Mouse (Mus musculus): ENCODE results near the gene Ppp1cb.
"Not testable (repeated sequence)": the region's sequence is repeated elsewhere in the genome, so short reads cannot be mapped to it uniquely, and the experiment has no call there.

The Ppp1cb gene

DNA sequence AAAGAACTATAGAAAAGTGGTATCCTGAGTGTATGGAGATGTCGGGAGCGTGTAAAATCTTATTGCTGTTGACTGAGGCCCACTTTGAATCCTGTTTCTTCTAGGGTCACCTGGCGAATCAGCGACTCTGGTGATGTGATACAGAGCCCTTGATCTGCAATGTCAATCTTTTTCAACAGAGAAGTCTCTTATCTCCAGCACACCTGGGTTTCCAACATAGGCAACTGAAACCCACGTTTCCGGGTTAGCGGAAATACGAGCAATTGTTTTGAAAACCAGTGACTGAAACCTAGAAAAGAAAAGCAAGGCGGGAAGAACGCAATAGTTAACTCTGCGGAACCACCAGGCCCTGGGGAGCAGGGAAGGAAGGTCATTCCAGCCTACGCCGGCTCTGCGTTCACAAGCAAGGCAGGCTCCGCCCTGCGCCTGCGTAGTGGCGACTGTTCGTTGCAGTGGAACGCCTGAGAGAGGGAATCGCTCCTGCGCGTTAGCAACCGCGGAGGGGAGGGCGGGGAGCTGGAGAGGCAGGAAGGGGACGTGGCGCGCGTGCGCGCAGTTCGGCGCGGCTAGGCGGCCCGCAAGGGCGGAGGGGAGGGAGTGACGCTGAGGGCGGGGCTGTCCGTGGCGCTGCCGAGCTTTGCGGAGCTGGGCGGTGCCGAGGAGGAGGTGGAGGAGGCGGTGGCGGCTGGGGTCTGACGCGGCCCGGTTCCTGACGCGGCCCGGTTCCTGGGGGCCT is at the start of gene Ppp1cb:
Ppp1cb (plus strand) TSS at position 436 of the 736 bp plus-strand sequence.
- peak; percentile 100 for DNase-seq (ENCODE audit: low read depth, low spot score)

DNA sequence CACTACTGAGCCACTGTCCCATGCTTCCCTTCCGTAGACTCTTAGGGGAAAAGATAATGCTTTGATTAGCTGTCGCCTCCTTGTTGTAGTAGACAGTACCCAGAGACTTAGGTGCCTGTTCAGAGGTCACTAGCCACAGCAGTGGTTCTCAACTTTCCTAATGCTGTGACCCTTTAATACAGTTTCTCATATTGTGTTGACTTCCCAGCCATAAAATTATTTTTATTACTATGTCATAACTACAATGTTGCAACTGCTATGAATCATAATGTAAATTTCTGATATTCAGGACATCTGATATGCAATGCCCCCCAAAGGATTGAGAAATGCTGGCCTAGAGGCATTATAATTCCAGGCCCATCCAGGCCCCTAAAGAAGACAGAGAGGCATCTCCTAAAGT is 48.9 kb upstream of the Ppp1cb start:
- no peak for DNase-seq (ENCODE audit: low read depth, low spot score)

DNA sequence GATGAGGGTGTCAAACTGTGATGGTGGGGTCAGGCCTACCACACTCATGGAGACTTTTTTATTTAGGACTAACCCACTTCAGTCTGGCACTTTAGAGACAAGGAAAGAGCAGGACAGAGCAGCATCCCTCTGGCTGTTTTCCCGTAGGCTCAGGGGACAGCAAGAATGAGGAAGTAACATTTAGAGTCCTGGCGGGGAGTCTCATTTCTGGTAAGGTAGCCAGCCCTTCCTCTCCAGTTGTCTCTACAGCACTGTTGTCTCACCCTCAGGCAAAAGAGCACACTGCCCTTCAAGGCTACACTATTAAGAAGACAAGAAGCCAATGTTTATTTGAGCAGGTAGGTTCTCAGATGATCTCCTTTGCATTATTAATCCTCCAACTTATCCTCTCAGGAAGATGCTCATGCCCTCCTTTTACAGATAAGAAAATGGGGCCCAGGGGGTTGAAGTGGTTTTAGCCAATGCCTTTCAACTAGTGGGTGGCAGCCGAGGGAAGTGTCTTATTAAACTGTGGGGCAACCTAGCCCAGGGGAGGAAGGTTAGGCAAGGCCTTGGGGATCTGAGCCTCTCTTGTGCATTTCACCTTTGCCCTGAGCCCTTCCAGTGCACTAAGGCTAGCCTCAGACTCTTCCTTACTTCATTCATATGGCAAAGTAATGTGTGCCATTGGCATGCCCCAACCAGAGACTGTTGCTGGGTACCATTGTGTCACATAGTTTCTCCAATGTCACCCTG is 47.5 kb upstream of the Ppp1cb start:
- peak; percentile 44 for DNase-seq (ENCODE audit: low read depth, low spot score)

DNA sequence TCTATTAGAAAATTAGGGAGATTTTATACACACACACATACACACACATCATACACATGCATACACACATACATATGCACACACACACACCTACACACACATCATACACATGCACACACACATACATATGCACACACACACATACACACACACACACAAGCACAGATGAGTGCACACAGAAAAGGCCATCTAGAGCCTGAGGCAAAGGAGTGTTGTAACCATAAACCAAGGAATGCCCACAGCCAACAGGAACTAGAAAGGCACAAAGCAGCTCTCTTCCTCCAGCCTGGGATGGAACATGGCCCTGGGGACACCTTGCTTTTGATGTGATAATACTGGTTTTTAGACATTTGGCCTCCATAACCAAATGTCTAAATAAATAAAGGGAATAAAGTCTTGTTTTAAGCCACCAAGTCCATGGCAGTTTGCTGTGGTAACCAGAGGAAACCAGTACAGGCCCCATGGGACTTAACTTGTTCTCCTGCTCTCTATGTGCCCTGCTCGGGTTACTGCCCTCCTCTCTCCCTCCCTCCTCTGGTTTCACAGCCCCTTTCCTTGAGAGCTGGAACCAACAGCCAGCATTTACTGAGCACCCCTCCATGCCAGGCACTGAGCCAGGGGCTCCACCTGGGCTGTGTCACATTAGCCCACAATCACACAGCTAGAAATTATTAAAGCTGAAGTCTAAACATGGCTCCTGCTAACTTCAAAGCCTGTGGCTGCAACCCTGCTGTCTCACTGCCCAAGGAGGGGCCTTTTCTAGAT is 46.3 kb upstream of the Ppp1cb start:
- DNase-seq (ENCODE audit: low read depth, low spot score), result peak; percentile 18

DNA sequence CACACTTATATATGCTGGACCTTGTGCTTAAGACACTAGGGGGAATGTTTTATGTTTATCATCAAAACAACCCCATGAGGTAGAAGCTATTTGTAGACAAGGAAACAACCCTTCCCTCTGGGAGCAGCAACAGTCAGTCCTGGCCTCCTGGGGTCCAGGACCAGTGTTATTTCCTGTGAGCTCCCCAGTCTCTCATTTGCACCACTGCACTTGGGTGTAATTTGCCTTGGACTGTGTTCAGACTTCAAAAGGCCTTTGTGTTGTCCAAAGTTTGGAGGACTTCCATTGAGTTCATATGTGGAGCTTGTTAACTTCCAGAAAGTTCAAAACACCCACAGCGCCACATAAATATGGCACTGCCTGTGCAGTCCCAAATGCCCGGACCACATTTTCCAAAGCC is 45.6 kb upstream of the Ppp1cb start:
- DNase-seq (ENCODE audit: low read depth, low spot score), result no peak

DNA sequence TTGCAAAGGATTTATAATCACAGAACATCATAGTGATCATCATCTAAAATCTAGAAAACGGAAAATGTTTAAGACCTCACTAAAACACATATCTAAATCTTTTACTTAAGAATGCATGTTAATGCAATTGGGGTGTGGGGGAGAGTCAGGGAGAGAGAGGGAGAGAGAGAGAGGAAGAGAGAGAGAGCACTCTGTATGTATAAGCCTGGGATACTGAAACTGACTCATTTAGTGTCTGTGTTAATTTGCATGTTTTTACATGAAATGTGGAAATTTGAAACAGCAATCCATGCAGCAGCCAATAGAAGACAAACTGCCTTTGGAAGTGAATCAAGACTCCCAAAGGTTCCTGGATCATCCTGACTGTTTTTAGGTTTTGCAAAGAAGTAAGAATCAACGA is 45.1 kb upstream of the Ppp1cb start:
- no peak for DNase-seq (ENCODE audit: low read depth, low spot score)

DNA sequence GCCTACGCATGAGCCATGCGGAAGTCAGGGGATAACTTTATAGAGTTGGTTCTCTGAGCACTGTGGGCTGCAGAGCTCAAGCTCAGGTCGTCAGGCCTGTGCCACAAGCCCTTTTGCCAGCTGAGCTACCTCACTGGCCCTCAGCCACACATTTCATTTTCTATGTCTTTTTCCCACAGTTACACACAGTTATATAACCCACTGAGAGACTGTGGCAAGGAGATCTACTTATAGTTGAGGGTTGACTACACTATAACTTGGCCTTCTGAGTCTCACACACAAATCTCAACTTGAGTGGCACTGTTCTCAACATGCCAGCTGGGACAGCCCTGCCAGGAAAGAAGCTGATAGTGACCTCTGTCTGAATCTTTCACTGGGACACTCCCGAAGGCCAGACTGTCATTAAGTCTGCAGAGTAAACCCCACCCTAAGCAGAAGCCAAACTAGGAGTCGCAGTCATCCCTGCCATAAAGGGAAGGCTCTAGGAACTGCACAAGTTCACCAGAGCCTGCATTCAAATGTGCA is 44.1 kb upstream of the Ppp1cb start:
- no peak for DNase-seq (ENCODE audit: low read depth, low spot score)

DNA sequence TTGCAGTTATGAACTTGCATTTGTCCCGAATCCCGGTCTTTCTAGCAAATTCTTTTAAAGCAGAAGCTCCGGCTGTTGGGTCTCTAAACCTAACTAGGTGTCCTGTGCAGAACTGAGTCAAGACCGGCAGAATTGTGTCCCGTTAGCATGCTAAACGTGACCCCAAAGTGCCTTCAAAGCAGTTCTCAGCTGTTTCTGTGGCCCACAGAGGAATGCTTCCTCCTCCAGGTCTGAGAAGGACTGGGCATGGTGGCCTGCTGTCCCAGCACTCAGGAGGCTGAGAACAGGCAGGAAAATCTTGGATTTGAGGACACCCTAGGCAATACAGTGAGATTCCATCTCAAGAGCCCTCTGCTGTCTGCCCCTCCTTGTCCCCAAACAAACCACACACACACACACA is 43.1 kb upstream of the Ppp1cb start:
- no peak for DNase-seq (ENCODE audit: low read depth, low spot score)

DNA sequence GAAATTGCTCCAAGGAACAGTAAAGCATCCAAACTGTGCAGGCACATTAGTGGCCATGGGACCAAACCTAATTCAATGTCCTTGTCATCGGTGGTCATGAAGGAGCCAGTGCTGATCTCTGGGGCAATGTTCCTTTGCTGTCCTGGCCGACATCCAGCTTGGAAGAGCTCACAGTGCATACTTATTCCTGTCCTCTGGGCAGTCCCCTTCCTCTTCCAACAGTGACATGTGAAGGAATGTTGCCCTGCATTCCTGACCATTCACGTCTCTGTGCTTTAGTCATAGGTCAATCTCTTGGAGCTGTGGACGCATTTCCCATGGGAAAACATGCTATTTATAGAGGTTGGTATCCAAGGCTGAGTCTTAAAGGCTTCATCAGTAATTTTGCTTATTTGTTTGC is 41.8 kb upstream of the Ppp1cb start:
- DNase-seq (ENCODE audit: low read depth, low spot score), result no peak

DNA sequence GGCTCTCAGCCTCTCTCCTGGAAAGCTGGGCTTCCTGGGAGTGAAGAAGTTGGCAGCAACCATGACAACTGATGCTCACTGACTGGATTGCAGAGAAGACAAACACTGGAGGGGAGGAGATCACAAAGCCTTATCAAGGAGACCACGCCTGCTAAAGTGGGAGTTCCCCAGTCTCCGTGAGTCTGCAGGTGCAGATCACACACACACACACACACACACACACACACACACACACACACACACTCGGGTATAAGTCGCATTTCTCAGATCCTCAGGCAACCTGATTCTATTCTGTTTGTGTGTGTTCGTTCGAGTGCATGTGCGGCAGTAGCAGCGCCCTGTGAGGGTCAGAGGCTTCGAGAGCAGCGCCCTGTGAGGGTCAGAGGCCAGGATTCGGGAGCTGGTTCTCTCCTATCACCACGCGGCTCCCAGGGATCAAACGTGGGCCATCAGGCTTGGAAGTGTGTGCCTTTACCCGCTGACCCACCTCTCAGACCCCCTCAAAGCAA is 36.5 kb upstream of the Ppp1cb start:
- DNase-seq (ENCODE audit: low read depth, low spot score), result no peak

DNA sequence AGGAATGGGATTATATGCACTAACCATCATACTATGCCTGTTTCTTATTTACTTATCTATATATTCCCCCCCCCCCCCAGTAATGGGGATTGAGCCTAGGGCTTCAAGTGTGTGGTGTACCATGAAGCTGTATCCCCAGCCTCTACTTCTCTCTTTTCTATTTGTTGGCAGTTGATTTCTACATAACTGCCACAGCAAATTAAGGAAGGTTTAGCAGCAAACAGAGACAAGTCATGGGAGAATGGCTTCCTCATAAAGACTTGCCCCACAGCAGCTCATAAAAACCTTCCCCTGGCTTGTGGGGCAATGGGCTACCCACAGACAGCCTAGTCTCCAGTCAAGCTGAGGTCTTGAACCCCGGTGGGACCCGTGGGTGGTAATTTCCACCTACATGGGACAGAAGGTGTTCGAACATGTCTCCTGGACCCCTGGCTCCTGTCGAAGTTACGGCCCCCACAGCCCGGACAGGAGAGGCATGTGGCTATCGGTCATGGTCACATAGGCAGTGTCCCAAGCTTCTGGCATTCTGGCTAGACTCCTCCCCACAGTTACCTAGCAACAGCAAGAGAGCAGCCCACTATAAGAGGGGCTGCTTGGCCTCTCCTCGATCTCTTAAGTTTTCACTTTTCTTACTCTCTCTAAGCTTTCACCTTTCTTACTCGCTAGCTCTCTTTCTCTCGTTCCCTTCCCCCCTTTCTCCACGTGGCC is 35.1 kb upstream of the Ppp1cb start:
- DNase-seq (ENCODE audit: low read depth, low spot score), result no peak

DNA sequence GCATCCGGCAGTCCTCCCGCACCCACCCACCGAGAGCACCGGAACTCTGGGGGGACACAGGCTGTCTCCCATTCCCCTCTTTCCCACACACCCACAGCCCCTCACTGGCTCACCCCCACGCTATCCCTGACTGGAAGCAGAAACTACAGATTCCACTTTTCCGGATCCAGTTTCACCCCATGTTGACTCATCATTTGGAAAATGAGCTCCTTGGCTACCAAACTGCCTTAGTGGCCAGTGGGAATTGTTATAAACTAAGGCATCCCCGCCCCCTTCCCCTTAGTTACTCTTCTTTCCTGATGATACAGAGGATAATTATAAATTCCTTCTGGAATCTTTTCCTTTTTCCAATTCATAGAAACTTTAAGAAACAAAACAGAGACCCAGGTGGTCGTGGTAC is 34.2 kb upstream of the Ppp1cb start:
- DNase-seq (ENCODE audit: low read depth, low spot score), result no peak

DNA sequence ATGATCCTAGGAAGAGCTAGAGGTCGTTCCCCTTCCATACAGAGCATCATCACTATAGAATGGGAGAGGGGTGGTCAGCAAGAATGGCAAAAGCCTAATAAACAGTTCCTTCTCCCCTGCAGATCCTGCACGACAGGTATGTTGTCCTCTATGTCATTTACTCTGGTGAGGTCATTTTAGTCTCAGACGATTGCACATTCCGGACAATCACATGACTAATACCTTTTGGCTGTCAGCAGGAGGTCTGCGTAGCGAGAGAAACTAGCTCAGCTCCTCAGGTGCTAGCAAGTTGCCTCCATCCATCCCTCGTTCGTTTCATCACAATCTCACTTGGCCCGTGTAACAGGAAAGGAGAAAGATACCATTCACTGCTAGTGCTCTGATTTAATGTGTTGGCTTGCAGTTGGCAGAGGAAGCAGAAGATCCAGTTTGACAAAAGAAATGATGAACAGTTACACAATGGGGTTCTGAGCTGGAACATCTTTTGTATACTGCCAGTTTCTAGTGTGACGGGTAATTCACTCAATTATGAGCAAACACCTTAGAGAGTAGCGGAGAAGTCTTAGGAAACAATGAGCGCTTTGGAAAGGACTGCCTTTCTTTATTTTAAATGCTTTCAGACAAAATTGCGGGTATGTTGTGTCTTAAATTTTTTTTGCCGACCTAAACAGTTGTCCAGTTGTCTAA is 33.0 kb upstream of the Ppp1cb start:
- no peak for DNase-seq (ENCODE audit: low read depth, low spot score)

DNA sequence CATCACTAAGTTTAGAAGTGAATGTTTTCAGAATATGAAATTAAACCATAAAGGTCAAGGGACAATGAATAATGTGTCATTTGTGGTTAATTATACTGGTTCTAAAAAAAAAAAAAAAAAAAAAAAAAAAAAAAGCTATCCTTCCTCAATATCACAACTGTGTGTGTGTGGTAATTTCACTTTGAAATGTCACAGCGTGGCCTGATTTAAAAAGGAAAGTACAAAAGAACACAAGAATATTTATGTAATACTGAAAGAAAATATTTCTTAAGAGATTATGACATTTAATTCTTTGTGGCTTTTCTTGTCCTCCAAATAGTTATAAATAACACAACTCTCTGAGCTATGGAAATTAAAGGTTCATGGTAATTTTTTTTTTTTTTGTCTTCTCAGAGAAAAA is 28.2 kb upstream of the Ppp1cb start:
- DNase-seq (ENCODE audit: low read depth, low spot score), result no peak

DNA sequence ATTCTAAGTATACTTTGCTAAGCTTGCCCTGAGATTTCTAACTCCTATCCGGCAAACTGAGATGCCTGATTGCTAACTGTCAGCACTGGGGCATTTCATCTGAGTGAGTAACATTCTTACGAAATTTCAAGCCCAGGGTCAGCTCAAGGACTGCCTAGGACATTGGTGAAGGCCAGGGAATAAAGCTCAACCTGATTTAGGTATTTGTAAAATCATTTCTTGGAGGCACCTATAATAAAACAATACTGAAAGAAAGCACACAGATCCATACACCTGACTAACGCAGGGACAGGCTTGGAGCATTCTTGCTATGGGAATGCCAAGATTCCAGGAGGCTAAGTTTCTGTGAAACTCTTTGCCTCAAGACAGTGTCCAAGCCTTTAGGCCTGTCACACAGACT is 24.3 kb upstream of the Ppp1cb start:
- not testable (repeated sequence) for DNase-seq (ENCODE audit: low read depth, low spot score)

DNA sequence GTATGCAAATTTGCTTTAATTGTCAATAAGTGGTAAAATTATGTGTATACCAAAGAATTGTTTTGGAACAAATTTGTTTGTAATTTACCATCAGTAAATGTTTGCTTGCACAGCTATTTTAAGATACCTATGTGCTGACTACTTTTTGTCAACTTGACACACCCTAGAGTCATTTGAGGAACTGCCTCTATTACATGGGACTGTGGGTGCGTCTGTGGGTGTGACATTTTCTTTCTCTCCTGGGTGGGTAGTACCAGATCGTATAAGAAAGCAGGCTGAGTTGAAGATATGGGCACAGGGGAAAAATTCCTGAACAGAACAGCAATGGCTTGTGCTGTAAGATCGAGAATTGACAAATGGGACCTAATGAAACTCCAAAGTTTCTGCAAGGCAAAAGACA is 23.0 kb upstream of the Ppp1cb start:
- no peak for DNase-seq (ENCODE audit: low read depth, low spot score)

DNA sequence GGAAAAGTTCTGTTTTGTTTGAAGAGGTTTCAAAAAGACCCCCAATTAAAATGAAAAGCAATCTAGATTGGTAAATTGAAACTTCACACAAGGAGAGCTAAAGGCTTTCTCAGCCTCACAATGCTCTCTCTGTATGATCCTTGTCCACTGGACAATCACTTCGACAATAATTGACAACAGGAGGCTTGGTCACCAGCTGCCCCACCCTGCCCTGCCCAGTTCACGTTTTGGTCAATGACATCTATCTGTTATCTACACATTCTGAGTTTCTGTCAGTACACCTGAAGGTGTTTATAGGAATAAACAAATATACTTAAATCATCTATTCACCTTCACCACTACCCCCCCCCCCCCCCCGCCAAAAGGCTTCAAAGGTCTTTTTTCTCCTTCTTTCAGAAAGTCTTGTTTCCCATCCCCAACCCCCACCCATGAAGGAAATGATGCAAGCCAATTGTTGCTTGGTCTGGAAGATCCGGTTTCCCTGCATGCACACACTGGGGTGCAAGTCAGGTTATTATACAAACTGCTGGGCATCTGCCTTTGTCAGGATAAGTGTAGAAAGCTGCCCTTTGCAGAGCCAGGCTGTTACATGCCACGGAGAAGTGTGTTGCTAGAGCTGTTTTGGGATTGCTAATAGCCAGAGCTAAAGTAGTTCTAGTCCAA is 20.6 kb upstream of the Ppp1cb start:
- DNase-seq (ENCODE audit: low read depth, low spot score), result no peak

DNA sequence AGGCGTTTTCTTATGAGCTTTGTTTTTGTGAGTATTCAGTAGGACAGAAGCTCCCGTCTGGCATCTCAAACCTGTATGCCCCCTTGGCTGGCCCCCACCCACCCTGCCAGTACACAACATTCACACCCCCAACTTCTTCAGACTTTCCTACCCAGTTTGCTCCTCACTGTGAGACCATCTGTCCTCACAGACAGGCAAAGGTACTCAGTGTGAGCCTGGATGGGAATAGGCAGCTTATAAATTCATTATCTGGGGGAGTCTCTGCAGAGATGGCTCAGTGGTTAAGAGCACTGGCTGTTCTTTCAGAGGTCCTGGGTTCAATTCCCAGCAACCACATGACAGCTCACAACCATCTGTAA is 20.1 kb upstream of the Ppp1cb start:
- DNase-seq (ENCODE audit: low read depth, low spot score), result no peak

DNA sequence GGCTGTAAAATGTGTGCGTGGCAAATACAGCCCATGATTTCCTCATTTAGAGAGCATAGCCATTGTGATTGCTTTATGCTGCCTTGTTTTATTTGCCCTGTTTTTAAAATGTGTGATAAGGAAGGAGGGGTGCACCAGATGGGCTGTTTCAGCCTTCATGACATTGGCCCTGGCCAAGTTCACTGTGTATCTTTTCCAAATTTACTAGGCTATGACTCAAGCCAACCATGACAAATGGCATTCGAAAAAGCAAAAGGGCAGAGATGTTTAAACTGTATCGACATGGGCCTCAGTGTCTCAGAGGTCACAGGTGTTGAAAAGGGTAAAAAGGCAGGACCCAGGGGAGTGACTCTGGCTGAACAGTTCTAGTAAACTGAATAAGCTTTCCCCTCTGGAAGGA is 17.3 kb upstream of the Ppp1cb start:
- no peak for DNase-seq (ENCODE audit: low read depth, low spot score)

DNA sequence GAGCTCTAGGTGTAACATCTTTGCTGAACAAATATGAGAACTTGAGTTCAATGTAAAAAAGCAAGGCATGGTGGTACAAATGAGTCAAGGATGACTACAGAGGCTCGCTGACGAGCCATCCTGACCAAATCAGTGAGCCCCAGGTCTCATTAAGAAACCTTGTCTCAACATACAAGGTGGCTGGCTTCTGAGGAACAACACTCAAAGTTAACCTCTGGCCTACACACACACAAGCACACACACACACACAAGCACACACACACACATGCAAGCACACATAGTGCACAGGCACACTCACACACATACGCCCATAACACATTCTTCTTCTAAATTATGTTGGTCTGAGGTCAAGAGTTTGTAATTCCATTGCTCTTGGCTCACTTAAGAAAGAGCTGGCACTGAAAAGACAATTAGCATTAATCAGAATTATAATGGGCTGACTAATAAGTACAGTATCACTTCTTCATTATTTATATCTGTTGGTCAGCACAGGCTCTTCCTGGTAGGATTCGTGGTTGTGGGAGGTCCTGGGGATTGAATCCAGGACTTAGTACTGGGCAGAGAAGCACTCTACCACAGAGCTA is 16.6 kb upstream of the Ppp1cb start:
- DNase-seq (ENCODE audit: low read depth, low spot score), result no peak
